In the genomic region with DNA sequence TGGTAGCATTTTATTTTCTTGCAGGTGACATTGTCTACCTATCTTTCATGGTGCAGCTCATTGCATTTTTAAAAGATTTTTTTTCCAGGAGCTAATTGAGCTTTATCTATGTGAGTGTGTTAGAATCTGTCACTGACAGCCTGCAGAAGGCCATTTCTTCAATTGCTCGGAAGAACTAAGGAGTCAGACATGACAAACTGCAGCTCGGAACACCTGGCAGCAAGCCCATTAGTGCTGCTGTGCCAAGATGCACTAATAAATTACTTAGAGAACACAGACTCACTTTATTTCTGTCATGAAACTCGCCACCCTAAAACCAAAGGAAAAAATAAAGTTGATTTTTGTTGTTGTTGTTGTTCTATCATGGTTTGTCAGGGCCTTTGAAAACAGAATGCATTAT, we compare ENCODE assay signal across 9 mouse cellular contexts.
DNase-seq lines count a peak whose midpoint lies in the region; ATAC-seq and TF ChIP-seq lines count a peak whose summit lies in the region.
"Had no signal": no experiment of that assay in that cellular context is flagged by ENCODE, and none has a peak within 500 bp of the region (broad histone marks: within the 10 kb centered on the region; RNA-seq: fewer than 3 reads in every experiment).

No protein-coding gene starts in this region.

- 26% methylated on average over 3 of the region's 3 CpGs for WGBS in lung, embryonic 14.5 days
- 16% methylated on average over 3 of the region's 3 CpGs for WGBS in heart, embryonic 15.5 days
- 25% methylated on average over 3 of the region's 3 CpGs for WGBS in lung, postnatal 0 days

- H3K27ac ChIP-seq in lung, embryonic 14.5 days (ENCODE audit: low read depth) = no peak overlapping the region
- H3K27ac ChIP-seq in heart, embryonic 15.5 days = peak overlapping the region; percentile 42
- H3K27ac ChIP-seq in lung, postnatal 0 days (ENCODE audit: low read length) = no peak overlapping the region
- H3K27ac ChIP-seq: left cerebral cortex, adult 2 months had no signal

- no peak overlapping the region for H3K4me3 ChIP-seq in lung, embryonic 14.5 days (ENCODE audit: low read depth, low read length)
- H3K4me3 ChIP-seq in heart, embryonic 15.5 days = no peak overlapping the region
- no peak overlapping the region for H3K4me3 ChIP-seq in lung, postnatal 0 days (ENCODE audit: low read depth, low read length)
- H3K4me3 ChIP-seq: left cerebral cortex, adult 2 months had no signal

- no peak overlapping the region for H3K4me2 ChIP-seq in lung, embryonic 14.5 days
- H3K4me2 ChIP-seq in heart, embryonic 15.5 days = no peak overlapping the region
- no peak overlapping the region for H3K4me2 ChIP-seq in lung, postnatal 0 days (replicated peaks; ENCODE audit: low read depth, low read length)

- ATAC-seq in cerebellum, adult (ENCODE audit: insufficient number of reproducible peaks, low FRiP score, low TSS enrichment) = no peak
- ATAC-seq in lung, embryonic 14.5 days (ENCODE audit: insufficient read depth) = peak; percentile 75
- ATAC-seq in heart, embryonic 15.5 days (replicated peaks; ENCODE audit: insufficient number of reproducible peaks, insufficient read depth, low FRiP score, low read depth) = no peak; the same call in 1 of the 2 replicates
- no peak for ATAC-seq in lung, postnatal 0 days
- no peak for ATAC-seq in monocyte, adult 5-6 weeks (replicated peaks; ENCODE audit: insufficient number of reproducible peaks, low FRiP score, low TSS enrichment, poor library complexity, severe bottlenecking)

- no peaks in the 10 kb centered on the region for H3K4me1 ChIP-seq in lung, embryonic 14.5 days (ENCODE audit: insufficient read depth)
- peaks cover 10% of the 10 kb centered on the region for H3K4me1 ChIP-seq in heart, embryonic 15.5 days (replicated peaks)
- no peaks in the 10 kb centered on the region for H3K4me1 ChIP-seq in lung, postnatal 0 days (ENCODE audit: insufficient read depth, low read depth, low read length)

- no peaks in the 10 kb centered on the region for H3K36me3 ChIP-seq in lung, embryonic 14.5 days (ENCODE audit: insufficient read depth)
- no peaks in the 10 kb centered on the region for H3K36me3 ChIP-seq in heart, embryonic 15.5 days
- H3K36me3 ChIP-seq in lung, postnatal 0 days (ENCODE audit: insufficient read depth, low read length) = no peaks in the 10 kb centered on the region

- peak; percentile 4 to 8 for DNase-seq in cerebellum, postnatal 36 days
- peak; percentile 89 for DNase-seq in lung, embryonic 14.5 days
- no peak for DNase-seq in lung, adult 18-20 months
- DNase-seq in lung, postnatal 0 days (ENCODE audit: low spot score) = peak; percentile 23
- DNase-seq in spleen, postnatal 14 days (ENCODE audit: low spot score in 2 of 2) = no peak

- H3K9ac ChIP-seq in lung, embryonic 14.5 days = no peak overlapping the region
- H3K9ac ChIP-seq in heart, embryonic 15.5 days = no peak overlapping the region
- H3K9ac ChIP-seq in lung, postnatal 0 days (replicated peaks; ENCODE audit: low read depth) = no peak overlapping the region

- no peak for TF ChIP-seq EP300 in lung, postnatal 0 days (IDR thresholded peaks at IDR 0.05)

- H3K27me3 ChIP-seq in lung, embryonic 14.5 days (ENCODE audit: insufficient read depth, low read length) = no peaks in the 10 kb centered on the region
- H3K27me3 ChIP-seq in heart, embryonic 15.5 days = no peaks in the 10 kb centered on the region
- no peaks in the 10 kb centered on the region for H3K27me3 ChIP-seq in lung, postnatal 0 days (replicated peaks; ENCODE audit: insufficient read depth, low read length)

- TF ChIP-seq CTCF in lung, embryonic 14.5 days (IDR thresholded peaks at IDR 0.05; ENCODE audit: low read depth) = no peak
- no peak for TF ChIP-seq CTCF in lung, postnatal 0 days (IDR thresholded peaks at IDR 0.05)

- no peaks in the 10 kb centered on the region for H3K9me3 ChIP-seq in lung, embryonic 14.5 days (ENCODE audit: low read depth, low read length)
- H3K9me3 ChIP-seq in heart, embryonic 15.5 days (replicated peaks) = no peaks in the 10 kb centered on the region
- H3K9me3 ChIP-seq in lung, postnatal 0 days (ENCODE audit: low read length) = no peaks in the 10 kb centered on the region

Comparison
In these comparisons a context has a peak if more than half of its experiments do, and no peak if none do; other contexts are left out.
1. DNase-seq: peak in cerebellum, postnatal 36 days (2 of 2), lung, embryonic 14.5 days (single experiment) and lung, postnatal 0 days (single experiment); none in lung, adult 18-20 months (0 of 2) and spleen, postnatal 14 days (0 of 2).